Mouse (Mus musculus) left cerebral cortex, adult 11 months (tissue): ENCODE results near the gene Cdc16.

Source experiments
- DNase-seq: peaks from one replicate; pipeline ENCODE4 v3.0.0; 2022; ENCODE audit warnings: low spot score

Cdc16 gene

DNA sequence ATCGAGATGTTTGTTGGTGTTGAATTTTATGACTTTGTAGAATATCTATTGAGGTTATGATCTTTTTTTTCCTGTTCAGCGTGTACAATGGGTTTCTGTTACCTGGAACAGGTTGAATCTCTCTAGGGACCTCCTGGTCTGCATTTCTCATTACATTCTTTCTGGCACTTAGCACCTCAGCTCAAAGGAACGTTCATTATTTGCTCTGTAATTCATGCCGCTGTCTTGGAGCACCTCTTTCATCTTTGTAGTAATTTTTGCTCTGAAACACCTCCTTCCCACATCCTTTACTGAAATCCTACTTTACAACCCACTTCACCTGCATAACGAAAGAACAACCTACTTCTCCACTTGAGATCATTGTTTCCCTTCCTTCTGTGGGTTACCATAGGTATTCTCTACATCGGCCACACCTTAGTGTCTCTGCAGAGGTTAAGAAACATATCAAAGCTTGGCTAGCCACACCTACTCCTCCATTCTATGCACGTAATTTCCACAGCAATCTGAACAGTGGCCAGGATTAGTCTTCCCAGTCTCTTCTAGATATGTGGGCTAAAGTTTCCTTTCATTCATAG is 71.2 kb downstream of the Cdc16 start:
- no peak for DNase-seq
